Mouse (Mus musculus): ENCODE measurements around the gene Ucn2.

DNA sequence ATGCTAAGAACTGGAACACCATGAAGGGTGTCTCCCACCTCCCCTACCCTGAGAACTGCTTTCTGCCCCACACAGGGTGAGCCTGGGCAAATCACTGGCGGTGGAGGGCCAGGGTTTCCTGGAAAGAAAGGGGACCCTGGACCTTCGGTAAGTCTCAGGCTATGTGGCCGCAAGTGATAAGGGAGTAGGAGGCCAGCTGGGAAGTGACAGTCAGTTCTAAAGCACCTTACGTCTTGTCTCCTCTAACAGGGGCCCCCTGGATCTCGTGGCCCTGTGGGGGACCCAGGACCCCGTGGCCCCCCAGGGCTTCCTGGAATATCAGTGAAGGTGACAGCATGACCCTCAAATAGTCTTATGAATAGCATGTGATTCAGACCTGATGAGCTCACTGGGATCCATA, 21.5 kb upstream of the Ucn2 start:
- TF ChIP-seq CTCF (IDR thresholded peaks at IDR 0.05; ENCODE audit: borderline replicate concordance, control insufficient read depth, extremely low read depth, insufficient read depth, low read length, poor library complexity): no peak
- TF ChIP-seq POLR2A (IDR thresholded peaks at IDR 0.05; ENCODE audit: control insufficient read depth, extremely low read depth, insufficient read depth, low read length, poor library complexity): no peak
